In genomic region chr9:60317291-60317690, GRCm38 (mm10) we compare ENCODE assay signal across 16 mouse cellular contexts.
DNase-seq lines count a peak whose midpoint lies in the region; ATAC-seq and TF ChIP-seq lines count a peak whose summit lies in the region.
"Had no signal": no experiment of that assay in that cellular context is flagged by ENCODE, and none has a peak within 500 bp of the region (broad histone marks: within the 10 kb centered on the region; RNA-seq: fewer than 3 reads in every experiment).

No protein-coding gene starts in this region.

- H3K27ac ChIP-seq in heart, embryonic 10.5 days = peak overlapping the region; percentile 65
- no peak overlapping the region for H3K27ac ChIP-seq in heart, embryonic 11.5 days (ENCODE audit: low read depth, low read length)
- 0 out of 2 replicates have a peak overlapping the region, but pooled peaks have one; percentile 22 for H3K27ac ChIP-seq in kidney, embryonic 15.5 days
- peak overlapping the region; percentile 82 for H3K27ac ChIP-seq in small intestine, adult 2 months (ENCODE audit: insufficient read depth, low read depth, low read length)
- no peak overlapping the region for H3K27ac ChIP-seq in midbrain, embryonic 16.5 days (ENCODE audit: low read length)
- H3K27ac ChIP-seq: hindbrain, postnatal 0 days; layer of hippocampus, adult 2 months; midbrain, embryonic 13.5 days had no signal

- no peaks in the 10 kb centered on the region for H3K9me3 ChIP-seq in heart, embryonic 10.5 days
- H3K9me3 ChIP-seq in heart, embryonic 11.5 days (replicated peaks; ENCODE audit: control insufficient read depth, low read length) = no peaks in the 10 kb centered on the region
- H3K9me3 ChIP-seq in kidney, embryonic 15.5 days (replicated peaks) = no peaks in the 10 kb centered on the region
- no peaks in the 10 kb centered on the region for H3K9me3 ChIP-seq in midbrain, embryonic 16.5 days (replicated peaks; ENCODE audit: control insufficient read depth, low read length, poor library complexity, severe bottlenecking)
- H3K9me3 ChIP-seq: midbrain, embryonic 13.5 days had no signal

- DNase-seq in heart, embryonic 10.5 days (ENCODE audit: low spot score) = no peak
- peak; percentile 39 to 57 for DNase-seq in heart, postnatal 10 days
- no peak for DNase-seq in lung, postnatal 36 days
- DNase-seq: cerebellum, adult 8-10 months; left cerebral cortex, postnatal 4 days; lung, embryonic 14.5 days; thymus, adult 2 months had no signal

- no peak for TF ChIP-seq CTCF in small intestine, adult 2 months (IDR thresholded peaks at IDR 0.05; ENCODE audit: extremely low read depth, insufficient read length, insufficient replicate concordance, low read depth, low read length)

- H3K4me1 ChIP-seq in heart, embryonic 10.5 days = peaks cover 38% of the 10 kb centered on the region
- H3K4me1 ChIP-seq in heart, embryonic 11.5 days (ENCODE audit: control insufficient read depth, insufficient read depth, low read length) = peaks cover 13% of the 10 kb centered on the region
- H3K4me1 ChIP-seq in kidney, embryonic 15.5 days = peaks cover 44% of the 10 kb centered on the region
- peaks cover 21% of the 10 kb centered on the region for H3K4me1 ChIP-seq in small intestine, adult 2 months (ENCODE audit: control insufficient read depth, insufficient read depth, insufficient read length, low read length)
- no peaks in the 10 kb centered on the region for H3K4me1 ChIP-seq in midbrain, embryonic 16.5 days (ENCODE audit: control insufficient read depth, insufficient read depth, low read length)

- H3K27me3 ChIP-seq in heart, embryonic 10.5 days (ENCODE audit: insufficient read depth, poor library complexity, severe bottlenecking) = no peaks in the 10 kb centered on the region
- H3K27me3 ChIP-seq in heart, embryonic 11.5 days (ENCODE audit: control insufficient read depth, insufficient read depth, low read length) = no peaks in the 10 kb centered on the region
- no peaks in the 10 kb centered on the region for H3K27me3 ChIP-seq in kidney, embryonic 15.5 days
- H3K27me3 ChIP-seq in small intestine, adult 2 months (ENCODE audit: control insufficient read depth, insufficient read depth, low read length) = no peaks in the 10 kb centered on the region
- H3K27me3 ChIP-seq in midbrain, embryonic 16.5 days (ENCODE audit: control insufficient read depth, insufficient read depth, low read depth, low read length) = no peaks in the 10 kb centered on the region
- H3K27me3 ChIP-seq: midbrain, embryonic 13.5 days; Patski had no signal

- 80% methylated on average over 8 of the region's 8 CpGs for WGBS in heart, embryonic 10.5 days
- WGBS in heart, embryonic 11.5 days (ENCODE audit: insufficient replicate concordance) = 74% methylated on average over 8 of the region's 8 CpGs
- WGBS in kidney, embryonic 15.5 days = 75% methylated on average over 8 of the region's 8 CpGs
- WGBS in small intestine, adult 2 months = 42% methylated on average over 8 of the region's 8 CpGs
- 97% methylated on average over 8 of the region's 8 CpGs for WGBS in midbrain, embryonic 16.5 days

- no peak for TF ChIP-seq POLR2A in small intestine, adult 2 months (IDR thresholded peaks at IDR 0.05; ENCODE audit: low read depth, low read length)

- 0 out of 2 replicates have a peak, but pooled peaks cover 5% of the 10 kb centered on the region for H3K36me3 ChIP-seq in heart, embryonic 10.5 days
- H3K36me3 ChIP-seq in heart, embryonic 11.5 days (ENCODE audit: control insufficient read depth, insufficient read depth, low read length) = no peaks in the 10 kb centered on the region
- no peaks in the 10 kb centered on the region for H3K36me3 ChIP-seq in kidney, embryonic 15.5 days
- H3K36me3 ChIP-seq in small intestine, adult 2 months (ENCODE audit: control insufficient read depth, insufficient read depth, low read length) = no peaks in the 10 kb centered on the region
- no peaks in the 10 kb centered on the region for H3K36me3 ChIP-seq in midbrain, embryonic 16.5 days (ENCODE audit: control insufficient read depth, insufficient read depth, low read length)
- H3K36me3 ChIP-seq: midbrain, embryonic 13.5 days had no signal

- no peak overlapping the region for H3K4me3 ChIP-seq in heart, embryonic 10.5 days
- H3K4me3 ChIP-seq in heart, embryonic 11.5 days (ENCODE audit: low read depth, low read length) = no peak overlapping the region
- H3K4me3 ChIP-seq in kidney, embryonic 15.5 days (replicated peaks) = no peak overlapping the region
- no peak overlapping the region for H3K4me3 ChIP-seq in small intestine, adult 2 months (ENCODE audit: low read depth, low read length)
- H3K4me3 ChIP-seq in midbrain, embryonic 16.5 days (ENCODE audit: low read depth, low read length) = no peak overlapping the region
- H3K4me3 ChIP-seq: layer of hippocampus, adult 2 months; midbrain, embryonic 13.5 days had no signal

- H3K4me2 ChIP-seq in heart, embryonic 11.5 days = no peak overlapping the region
- H3K4me2 ChIP-seq in kidney, embryonic 15.5 days = no peak overlapping the region
- no peak overlapping the region for H3K4me2 ChIP-seq in midbrain, embryonic 16.5 days (ENCODE audit: low read length)
- H3K4me2 ChIP-seq: liver, embryonic 11.5 days; lung, embryonic 14.5 days; midbrain, embryonic 13.5 days had no signal

- H3K9ac ChIP-seq in heart, embryonic 11.5 days (ENCODE audit: low read depth, low read length) = no peak overlapping the region
- H3K9ac ChIP-seq in kidney, embryonic 15.5 days = no peak overlapping the region
- H3K9ac ChIP-seq in midbrain, embryonic 16.5 days (ENCODE audit: low read depth, low read length) = no peak overlapping the region
- H3K9ac ChIP-seq: lung, embryonic 14.5 days; midbrain, embryonic 13.5 days had no signal

- intact Hi-C loops in heart, postnatal 10 days (cut with DNase I) = no loop called here

- no peak for ATAC-seq in heart, embryonic 11.5 days (replicated peaks; ENCODE audit: insufficient number of reproducible peaks, low FRiP score, low TSS enrichment)
- ATAC-seq in kidney, embryonic 15.5 days (replicated peaks; ENCODE audit: low FRiP score) = no peak; the same call in 1 of the 2 replicates
- ATAC-seq in midbrain, embryonic 16.5 days = no peak
- ATAC-seq: hindbrain, postnatal 0 days; midbrain, embryonic 13.5 days; Patski had no signal

Comparison
In these comparisons a context has a peak if more than half of its experiments do, and no peak if none do; other contexts are left out.
1. DNase-seq: peak in heart, postnatal 10 days (2 of 2); none in heart, embryonic 10.5 days (single experiment) and lung, postnatal 36 days (single experiment).
2. H3K27ac ChIP-seq: peak in heart, embryonic 10.5 days (single experiment), kidney, embryonic 15.5 days (single experiment) and small intestine, adult 2 months (single experiment); none in heart, embryonic 11.5 days (single experiment) and midbrain, embryonic 16.5 days (single experiment).